Comparison of ENCODE assay signal across 8 mouse cellular contexts in genomic region chr11:115187693-115188092, GRCm38 (mm10). TPM values are rescaled to one million over a fixed set of nuclear protein-coding genes. Genes with fewer than 3 reads are reported as not detected.
A peak's percentile ranks its signal among the peaks of the same experiment; 100 is the strongest.
DNase-seq lines count a peak whose midpoint lies in the region; ATAC-seq and TF ChIP-seq lines count a peak whose summit lies in the region.

Gene Nat9, minus strand, starts transcription at chr11:115187859.

- DNase-seq in kidney, postnatal 0 days (ENCODE audit: low spot score): no peak
- no peak for DNase-seq in kidney, postnatal 4 days
- peak; percentile 68 for DNase-seq in T-cell, adult 2 months (ENCODE audit: low spot score)
- DNase-seq in forebrain, postnatal 0 days: no peak
- no peak for DNase-seq in cerebellum, adult 11-12 months
- no peak for DNase-seq in spleen, adult 18-20 months

- peak within 1 kb of the TSS; percentile 78 for H3K9ac ChIP-seq in kidney, postnatal 0 days (ENCODE audit: low read depth, low read length)
- peak within 1 kb of the TSS; percentile 68 for H3K9ac ChIP-seq in forebrain, postnatal 0 days
- peak within 1 kb of the TSS; percentile 83 for H3K9ac ChIP-seq in hindbrain, embryonic 16.5 days (ENCODE audit: low read depth, low read length)

- H3K79me2 ChIP-seq in macrophage (ENCODE audit: inconsistent target): peaks cover 51% of the 10 kb centered on the region

- no peak for TF ChIP-seq CTCF in kidney, postnatal 0 days (IDR thresholded peaks at IDR 0.05; ENCODE audit: low read depth)
- TF ChIP-seq CTCF in forebrain, postnatal 0 days (IDR thresholded peaks at IDR 0.05; ENCODE audit: low read depth): no peak

- no peaks in the 10 kb centered on the region for H3K36me3 ChIP-seq in kidney, postnatal 0 days (ENCODE audit: insufficient read depth, low read length)
- H3K36me3 ChIP-seq in forebrain, postnatal 0 days (ENCODE audit: insufficient read depth): peaks cover 7% of the 10 kb centered on the region
- H3K36me3 ChIP-seq in hindbrain, embryonic 16.5 days (ENCODE audit: control insufficient read depth, insufficient read depth, low read length): no peaks in the 10 kb centered on the region
- H3K36me3 ChIP-seq in macrophage (ENCODE audit: inconsistent target): no peaks in the 10 kb centered on the region; the same call in 1 of the 2 replicates

- H3K9me3 ChIP-seq in kidney, postnatal 0 days (replicated peaks; ENCODE audit: low read length): no peaks in the 10 kb centered on the region
- H3K9me3 ChIP-seq in forebrain, postnatal 0 days (ENCODE audit: low read length): no peaks in the 10 kb centered on the region
- no peaks in the 10 kb centered on the region for H3K9me3 ChIP-seq in hindbrain, embryonic 16.5 days (ENCODE audit: control insufficient read depth, low read length)

- H3K4me3 ChIP-seq in kidney, postnatal 0 days (replicated peaks; ENCODE audit: low read depth, low read length): peak within 1 kb of the TSS; percentile 58
- H3K4me3 ChIP-seq in forebrain, postnatal 0 days (ENCODE audit: low read depth, low read length): peak within 1 kb of the TSS; percentile 62
- peak within 1 kb of the TSS; percentile 71 for H3K4me3 ChIP-seq in hindbrain, embryonic 16.5 days (ENCODE audit: low read length)
- peak within 1 kb of the TSS; percentile 99 for H3K4me3 ChIP-seq in macrophage (ENCODE audit: inconsistent target)

- H3K27me3 ChIP-seq in kidney, postnatal 0 days (ENCODE audit: insufficient read depth, low read length): no peaks in the 10 kb centered on the region
- H3K27me3 ChIP-seq in forebrain, postnatal 0 days (ENCODE audit: insufficient read depth, low read length): no peaks in the 10 kb centered on the region
- no peaks in the 10 kb centered on the region for H3K27me3 ChIP-seq in hindbrain, embryonic 16.5 days (replicated peaks; ENCODE audit: control insufficient read depth, insufficient read depth, low read length)

- H3K4me2 ChIP-seq in kidney, postnatal 0 days (ENCODE audit: low read length): peak within 1 kb of the TSS; percentile 95
- H3K4me2 ChIP-seq in forebrain, postnatal 0 days (ENCODE audit: low read depth): peak within 1 kb of the TSS; percentile 62
- H3K4me2 ChIP-seq in hindbrain, embryonic 16.5 days (ENCODE audit: low read length): peak within 1 kb of the TSS; percentile 87

- 10% methylated on average over 12 of the region's 12 CpGs for WGBS in kidney, postnatal 0 days
- 10% methylated on average over 12 of the region's 12 CpGs for WGBS in forebrain, postnatal 0 days
- WGBS in hindbrain, embryonic 16.5 days: 9% methylated on average over 12 of the region's 12 CpGs
- WGBS in macrophage (ENCODE audit: missing documents): 12% methylated on average over 12 of the region's 12 CpGs

- peak within 1 kb of the TSS; percentile 81 for H3K27ac ChIP-seq in kidney, postnatal 0 days
- H3K27ac ChIP-seq in forebrain, postnatal 0 days (ENCODE audit: low read depth, low read length): peak within 1 kb of the TSS; percentile 63
- H3K27ac ChIP-seq in hindbrain, embryonic 16.5 days (ENCODE audit: low read depth, low read length): peak within 1 kb of the TSS; percentile 81
- peak within 1 kb of the TSS; percentile 99 for H3K27ac ChIP-seq in macrophage

- H3K4me1 ChIP-seq in kidney, postnatal 0 days (replicated peaks; ENCODE audit: insufficient read depth, low read length): peaks cover 13% of the 10 kb centered on the region
- H3K4me1 ChIP-seq in forebrain, postnatal 0 days (ENCODE audit: insufficient read depth): no peaks in the 10 kb centered on the region
- peaks cover 12% of the 10 kb centered on the region for H3K4me1 ChIP-seq in hindbrain, embryonic 16.5 days (ENCODE audit: control insufficient read depth, insufficient read depth, low read depth, low read length)

- ATAC-seq in kidney, postnatal 0 days (replicated peaks; ENCODE audit: low FRiP score, low read depth): no peak
- ATAC-seq in forebrain, postnatal 0 days: peak; percentile 25
- peak; percentile 27; the same call in 1 of the 2 replicates for ATAC-seq in hindbrain, embryonic 16.5 days

RNA-seq across cellular contexts. Expression of gene Nat9, which starts in this region (rescaled TPM):
- 26.8 TPM in 2 replicates for polyA plus RNA-seq in kidney, postnatal 0 days (2015; fragmentation: Nextera tagmentation; extraction: Ambion mirVana)
- total RNA-seq in forebrain, postnatal 0 days (2014; rRNA removed): 19.2 and 20.3 TPM in 2 replicates
- 17.7 and 18.6 TPM in 2 replicates for polyA plus RNA-seq in forebrain, postnatal 0 days (2015; fragmentation: Nextera tagmentation; extraction: Ambion mirVana)
- polyA plus RNA-seq in hindbrain, embryonic 16.5 days (2015; fragmentation: Nextera tagmentation; extraction: Ambion mirVana): 20.9 and 24.6 TPM in 2 replicates
- 100 to 1,000 TPM in 1 of 26 experiments, 10 to 100 TPM in 21, 1 to 10 TPM in 4; 2.6 to 108 (median 36.9) TPM for total RNA-seq in macrophage (2018; cell fraction: chromatin; rRNA removed)
- total RNA-seq in macrophage (2018; cell fraction: cytosol; rRNA removed): 100 to 1,000 TPM in 1 of 26 experiments, 10 to 100 TPM in 25; 28.0 to 101 (median 57.2) TPM
- 10 to 100 TPM in 25 of 26 experiments, 1 to 10 TPM in 1; 9.0 to 78.5 (median 40.6) TPM for total RNA-seq in macrophage (2018; cell fraction: nucleus; rRNA removed)
- polyA plus RNA-seq in macrophage (2018): 49.9 to 79.6 TPM (median 50.9 TPM) in 3 replicates
